Mouse (Mus musculus) heart, embryonic 11.5 days (tissue): ENCODE measurements around the gene Ciita. TPM values are rescaled to one million over a fixed set of nuclear protein-coding genes. Genes with fewer than 3 reads are reported as not detected.
A peak's percentile ranks its signal among the peaks of the same experiment; 100 is the strongest.

Experiments
- ATAC-seq: fragments of 200-750 bp; cut with Nextera tagmentation; replicated peaks from 2 replicates; pipeline ENCODE4 v1.8.0; 2017; ENCODE audit warnings: moderate library complexity; ENCODE audit not compliant: insufficient number of reproducible peaks, low FRiP score, low TSS enrichment
- H3K27ac ChIP-seq: fragments of 300-500 bp; sonication (generic); 2 replicates; pipeline ENCODE4 v1.5.1; 2014; ENCODE audit warnings: mild to moderate bottlenecking, low read depth, low read length
- H3K27me3 ChIP-seq: fragments of 300-500 bp; sonication (generic); 2 replicates; pipeline ENCODE4 v1.6.1; 2014; ENCODE audit warnings: mild to moderate bottlenecking, low read length, mixed read lengths; ENCODE audit not compliant: control insufficient read depth, insufficient read depth
- H3K36me3 ChIP-seq: fragments of 300-500 bp; sonication (generic); 2 replicates; pipeline ENCODE4 v1.6.1; 2014; ENCODE audit warnings: mild to moderate bottlenecking, low read length, moderate library complexity, mixed read lengths; ENCODE audit not compliant: control insufficient read depth, insufficient read depth
- H3K4me1 ChIP-seq: fragments of 300-500 bp; sonication (generic); 2 replicates; pipeline ENCODE4 v1.6.1; 2014; ENCODE audit warnings: low read length; ENCODE audit not compliant: control insufficient read depth, insufficient read depth
- H3K4me2 ChIP-seq: fragments of 300-500 bp; sonication (generic); 2 replicates; pipeline ENCODE4 v1.6.1; 2014; ENCODE audit warnings: mild to moderate bottlenecking, moderate library complexity
- H3K4me3 ChIP-seq: fragments of 300-500 bp; sonication (generic); 2 replicates; pipeline ENCODE4 v1.5.1; 2014; ENCODE audit warnings: low read depth, low read length
- H3K9ac ChIP-seq: fragments of 300-500 bp; sonication (generic); 2 replicates; pipeline ENCODE4 v1.6.1; 2014; ENCODE audit warnings: mild to moderate bottlenecking, low read depth, low read length, moderate library complexity
- H3K9me3 ChIP-seq: fragments of 300-500 bp; sonication (generic); replicated peaks from 2 replicates; pipeline ENCODE4 v1.6.1; 2016; ENCODE audit warnings: low read length; ENCODE audit not compliant: control insufficient read depth
- WGBS: fragments of 180-500 bp; shearing (Covaris S2); extraction: QIAGEN DNeasy Blood & Tissue Kit; methylation state at CpG from one replicate; pipeline ENCODE4 v1.1.7; 2014; ENCODE audit not compliant: insufficient replicate concordance; 5-methylcytosine and 5-hydroxymethylcytosine counted together
- polyA plus RNA-seq: library from polyadenylated mRNA; unstranded; fragments of >200 nt; fragmentation: Nextera tagmentation; extraction: Ambion mirVana; gene quantifications from 2 replicates; pipeline ENCODE4 v1.2.1, GENCODE M21; 2014

Ciita gene
- polyA plus RNA-seq, 1 experiment from 2014 or later = 0.19 TPM

GRCm38 (mm10) chr16:10511134-10511520 is 31.3 kb downstream of the Ciita start:
- ATAC-seq = no peak

GRCm38 (mm10) chr16:10515953-10516572 is 36.2 kb downstream of the Ciita start:
- no peak for ATAC-seq
- no peak overlapping the region for H3K27ac ChIP-seq
- 82% methylated on average over 12 of the region's 12 CpGs for WGBS
- no peaks in the 10 kb centered on the region for H3K9me3 ChIP-seq
- no peaks in the 10 kb centered on the region for H3K27me3 ChIP-seq
- no peaks in the 10 kb centered on the region for H3K36me3 ChIP-seq
- H3K9ac ChIP-seq = no peak overlapping the region
- no peak overlapping the region for H3K4me2 ChIP-seq
- H3K4me1 ChIP-seq = peaks cover 4% of the 10 kb centered on the region; the same call in 1 of the 2 replicates
- H3K4me3 ChIP-seq = no peak overlapping the region

More at GRCm38 (mm10) chr16:10511134-10511520, 31.3 kb downstream of the Ciita start:
- Histone ChIP-seq H3K27me3 (no peaks in the 10 kb centered on the region; the same call in 1 of the 2 replicates), H3K36me3 (no peaks in the 10 kb centered on the region), H3K9me3 (no peaks in the 10 kb centered on the region), H3K4me1 (no peaks in the 10 kb centered on the region), H3K27ac (no peak overlapping the region), H3K4me2 (no peak overlapping the region), H3K4me3 (no peak overlapping the region), H3K9ac (no peak overlapping the region)
- WGBS = 80% methylated on average over 12 of the region's 12 CpGs

- no peak for ATAC-seq
- no peaks in the 10 kb centered on the region for H3K9me3 ChIP-seq
- H3K4me1 ChIP-seq = peaks cover 4% of the 10 kb centered on the region; the same call in 1 of the 2 replicates
- WGBS = 53% methylated on average over 5 of the region's 5 CpGs
- no peak overlapping the region for H3K9ac ChIP-seq
- no peaks in the 10 kb centered on the region for H3K27me3 ChIP-seq
- no peaks in the 10 kb centered on the region for H3K36me3 ChIP-seq
- H3K27ac ChIP-seq = no peak overlapping the region
- H3K4me2 ChIP-seq = no peak overlapping the region
- H3K4me3 ChIP-seq = no peak overlapping the region
Observed at GRCm38 (mm10) chr16:10518030-10518429, 38.2 kb downstream of the Ciita start.

GRCm38 (mm10) chr16:10520908-10521614 is 41.2 kb downstream of the Ciita start:
- WGBS = 47% methylated on average over 2 of the region's 2 CpGs
- no peaks in the 10 kb centered on the region for H3K36me3 ChIP-seq
- peak; percentile 52; the same call in 1 of the 2 replicates for ATAC-seq
- H3K4me1 ChIP-seq = peaks cover 4% of the 10 kb centered on the region; the same call in 1 of the 2 replicates
- H3K27ac ChIP-seq = no peak overlapping the region
- H3K27me3 ChIP-seq = no peaks in the 10 kb centered on the region
- no peak overlapping the region for H3K4me2 ChIP-seq
- H3K9me3 ChIP-seq = no peaks in the 10 kb centered on the region
- no peak overlapping the region for H3K9ac ChIP-seq
- H3K4me3 ChIP-seq = no peak overlapping the region

GRCm38 (mm10) chr16:10522811-10523210 is 43.0 kb downstream of the Ciita start:
- no peak for ATAC-seq
- Histone ChIP-seq H3K9me3 (no peaks in the 10 kb centered on the region), H3K4me2 (no peak overlapping the region), H3K36me3 (no peaks in the 10 kb centered on the region), H3K9ac (no peak overlapping the region), H3K4me3 (no peak overlapping the region), H3K4me1 (no peaks in the 10 kb centered on the region), H3K27ac (no peak overlapping the region), H3K27me3 (no peaks in the 10 kb centered on the region)
- WGBS = 75% methylated on average over 1 of the region's 1 CpGs

GRCm38 (mm10) chr16:10523650-10524049 is 43.8 kb downstream of the Ciita start:
- Histone ChIP-seq H3K27ac (no peak overlapping the region), H3K27me3 (no peaks in the 10 kb centered on the region), H3K9me3 (no peaks in the 10 kb centered on the region), H3K4me2 (no peak overlapping the region), H3K36me3 (no peaks in the 10 kb centered on the region), H3K4me1 (no peaks in the 10 kb centered on the region), H3K9ac (no peak overlapping the region), H3K4me3 (no peak overlapping the region)
- no peak for ATAC-seq
- WGBS = 86% methylated on average over 8 of the region's 8 CpGs

GRCm38 (mm10) chr16:10524866-10525609 is 45.2 kb downstream of the Ciita start:
- no peak for ATAC-seq
- H3K4me2 ChIP-seq = no peak overlapping the region
- H3K27me3 ChIP-seq = no peaks in the 10 kb centered on the region
- H3K4me1 ChIP-seq = peaks cover 4% of the 10 kb centered on the region; the same call in 1 of the 2 replicates
- WGBS = 74% methylated on average over 4 of the region's 4 CpGs
- no peaks in the 10 kb centered on the region for H3K9me3 ChIP-seq
- no peak overlapping the region for H3K4me3 ChIP-seq
- H3K9ac ChIP-seq = no peak overlapping the region
- 0 out of 2 replicates have a peak, but pooled peaks cover 2% of the 10 kb centered on the region for H3K36me3 ChIP-seq
- no peak overlapping the region for H3K27ac ChIP-seq

- Histone ChIP-seq H3K27me3 (no peaks in the 10 kb centered on the region), H3K27ac (no peak overlapping the region), H3K4me2 (no peak overlapping the region), H3K4me3 (no peak overlapping the region), H3K4me1 (peaks cover 8% of the 10 kb centered on the region), H3K9ac (no peak overlapping the region), H3K9me3 (no peaks in the 10 kb centered on the region), H3K36me3 (0 out of 2 replicates have a peak, but pooled peaks cover 4% of the 10 kb centered on the region)
- no peak for ATAC-seq
- 68% methylated on average over 2 of the region's 2 CpGs for WGBS
Observed at GRCm38 (mm10) chr16:10525610-10525980, 45.7 kb downstream of the Ciita start.
